Mouse (Mus musculus) hindbrain, embryonic 15.5 days (tissue): Measurements from ENCODE around the gene Fndc1. TPM values are rescaled to one million over a fixed set of nuclear protein-coding genes. Genes with fewer than 3 reads are reported as not detected.
A peak's percentile ranks its signal among the peaks of the same experiment; 100 is the strongest.

ENCODE experiments used
- ATAC-seq: fragments of 200-750 bp; cut with Nextera tagmentation; 2 replicates; pipeline ENCODE4 v1.8.0; 2017; ENCODE audit warnings: low read depth, moderate number of reproducible peaks, moderate TSS enrichment; ENCODE audit not compliant: low FRiP score
- H3K27ac ChIP-seq: fragments of 300-500 bp; sonication (generic); replicated peaks from 2 replicates; pipeline ENCODE4 v1.5.1; 2015; ENCODE audit warnings: mild to moderate bottlenecking, inconsistent platforms
- H3K27me3 ChIP-seq: fragments of 300-500 bp; sonication (generic); 2 replicates; pipeline ENCODE4 v1.6.1; 2015; ENCODE audit warnings: control low read depth, inconsistent platforms
- H3K36me3 ChIP-seq: fragments of 300-500 bp; sonication (generic); 2 replicates; pipeline ENCODE4 v1.6.1; 2015; ENCODE audit warnings: control low read depth, inconsistent platforms
- H3K4me1 ChIP-seq: fragments of 300-500 bp; sonication (generic); replicated peaks from 2 replicates; pipeline ENCODE4 v1.6.1; 2015; ENCODE audit warnings: control low read depth, inconsistent platforms
- H3K4me2 ChIP-seq: fragments of 300-500 bp; sonication (generic); 2 replicates; pipeline ENCODE4 v1.6.1; 2015; ENCODE audit warnings: moderate library complexity, mild to moderate bottlenecking, inconsistent platforms
- H3K4me3 ChIP-seq: fragments of 300-500 bp; sonication (generic); 2 replicates; pipeline ENCODE4 v1.5.1; 2015; ENCODE audit warnings: mild to moderate bottlenecking, inconsistent platforms
- H3K9ac ChIP-seq: fragments of 300-500 bp; sonication (generic); 2 replicates; pipeline ENCODE4 v1.6.1; 2015; ENCODE audit warnings: inconsistent platforms
- H3K9me3 ChIP-seq: fragments of 300-500 bp; sonication (generic); 2 replicates; pipeline ENCODE4 v1.6.1; 2016; ENCODE audit warnings: control low read depth, inconsistent platforms
- whole genome bisulfite sequencing: fragments of 180-500 bp; shearing (Covaris S2); methylation state at CpG from one replicate; pipeline ENCODE4 v1.1.7; 2015; 5-methylcytosine and 5-hydroxymethylcytosine counted together
- polyA plus RNA-seq: library from polyadenylated mRNA; unstranded; fragments of >200 nt; fragmentation: Nextera tagmentation; extraction: Ambion mirVana; gene quantifications from 2 replicates; pipeline ENCODE4 v1.2.1, GENCODE M21; 2015

Gene Fndc1
- polyA plus RNA-seq, 1 experiment from 2014 or later, result 8.2 TPM

GRCm38 (mm10) chr17:7860845-7861360 lies 33.8 kb upstream of the Fndc1 start:
- WGBS, result 57% methylated on average over 8 of the region's 8 CpGs
- Histone ChIP-seq H3K9me3 (no peaks in the 10 kb centered on the region), H3K4me3 (no peak overlapping the region), H3K4me2 (no peak overlapping the region), H3K9ac (no peak overlapping the region), H3K4me1 (no peaks in the 10 kb centered on the region), H3K27me3 (no peaks in the 10 kb centered on the region), H3K27ac (no peak overlapping the region), H3K36me3 (no peaks in the 10 kb centered on the region)
- ATAC-seq, result no peak

- ATAC-seq, result no peak
- H3K4me2 ChIP-seq, result no peak overlapping the region
- 81% methylated on average over 6 of the region's 6 CpGs for WGBS
- H3K9me3 ChIP-seq, result no peaks in the 10 kb centered on the region
- no peaks in the 10 kb centered on the region for H3K4me1 ChIP-seq
- no peak overlapping the region for H3K9ac ChIP-seq
- no peaks in the 10 kb centered on the region for H3K36me3 ChIP-seq
- no peak overlapping the region for H3K4me3 ChIP-seq
- H3K27me3 ChIP-seq, result no peaks in the 10 kb centered on the region
- H3K27ac ChIP-seq, result no peak overlapping the region
Observed at GRCm38 (mm10) chr17:7857658-7858057, 30.6 kb upstream of the Fndc1 start.

- Histone ChIP-seq H3K9ac (no peak overlapping the region), H3K27me3 (no peaks in the 10 kb centered on the region), H3K4me1 (peaks cover 2% of the 10 kb centered on the region; the same call in 1 of the 2 replicates), H3K36me3 (no peaks in the 10 kb centered on the region), H3K4me3 (no peak overlapping the region), H3K4me2 (no peak overlapping the region), H3K9me3 (no peaks in the 10 kb centered on the region), H3K27ac (no peak overlapping the region)
- WGBS, result 76% methylated on average over 8 of the region's 8 CpGs
- no peak for ATAC-seq
Observed at GRCm38 (mm10) chr17:7855851-7856250, 28.7 kb upstream of the Fndc1 start.

- peaks cover 5% of the 10 kb centered on the region; the same call in 1 of the 2 replicates for H3K4me1 ChIP-seq
- WGBS, result 43% methylated on average over 4 of the region's 4 CpGs
- H3K9ac ChIP-seq, result no peak overlapping the region
- H3K27me3 ChIP-seq, result no peaks in the 10 kb centered on the region
- no peak for ATAC-seq
- no peaks in the 10 kb centered on the region for H3K9me3 ChIP-seq
- H3K4me2 ChIP-seq, result no peak overlapping the region
- no peak overlapping the region for H3K27ac ChIP-seq
- H3K4me3 ChIP-seq, result no peak overlapping the region
- no peaks in the 10 kb centered on the region for H3K36me3 ChIP-seq
Observed at GRCm38 (mm10) chr17:7851979-7852378, 24.9 kb upstream of the Fndc1 start.

GRCm38 (mm10) chr17:7851527-7851926 lies 24.4 kb upstream of the Fndc1 start:
- Histone ChIP-seq H3K9me3 (no peaks in the 10 kb centered on the region), H3K27me3 (no peaks in the 10 kb centered on the region), H3K4me2 (no peak overlapping the region), H3K4me3 (no peak overlapping the region), H3K36me3 (no peaks in the 10 kb centered on the region), H3K27ac (no peak overlapping the region), H3K4me1 (peaks cover 5% of the 10 kb centered on the region; the same call in 1 of the 2 replicates), H3K9ac (no peak overlapping the region)
- WGBS, result 55% methylated on average over 9 of the region's 9 CpGs
- no peak for ATAC-seq

- Histone ChIP-seq H3K27me3 (no peaks in the 10 kb centered on the region), H3K36me3 (no peaks in the 10 kb centered on the region), H3K9ac (no peak overlapping the region), H3K27ac (no peak overlapping the region), H3K4me1 (peaks cover 5% of the 10 kb centered on the region; the same call in 1 of the 2 replicates), H3K9me3 (no peaks in the 10 kb centered on the region), H3K4me3 (no peak overlapping the region), H3K4me2 (no peak overlapping the region)
- ATAC-seq, result no peak
- 84% methylated on average over 6 of the region's 6 CpGs for WGBS
Observed at GRCm38 (mm10) chr17:7850246-7850645, 23.1 kb upstream of the Fndc1 start.

- H3K27ac ChIP-seq, result no peak overlapping the region
- H3K9me3 ChIP-seq, result no peaks in the 10 kb centered on the region
- H3K4me1 ChIP-seq, result 0 out of 2 replicates have a peak, but pooled peaks cover 5% of the 10 kb centered on the region
- H3K36me3 ChIP-seq, result no peaks in the 10 kb centered on the region
- no peak overlapping the region for H3K4me2 ChIP-seq
- ATAC-seq, result no peak
- no peak overlapping the region for H3K4me3 ChIP-seq
- WGBS, result 58% methylated on average over 12 of the region's 12 CpGs
- no peaks in the 10 kb centered on the region for H3K27me3 ChIP-seq
- H3K9ac ChIP-seq, result no peak overlapping the region
Observed at GRCm38 (mm10) chr17:7840505-7841290, 13.6 kb upstream of the Fndc1 start.

- Histone ChIP-seq H3K4me1 (peaks cover 10% of the 10 kb centered on the region), H3K9me3 (no peaks in the 10 kb centered on the region), H3K27ac (no peak overlapping the region), H3K4me3 (peak overlapping the region; percentile 54), H3K9ac (peak overlapping the region; percentile 57), H3K4me2 (peak overlapping the region; percentile 98), H3K27me3 (peaks cover 31% of the 10 kb centered on the region), H3K36me3 (no peaks in the 10 kb centered on the region)
- ATAC-seq, result no peak
- 8% methylated on average over 16 of the region's 16 CpGs for WGBS
Observed at GRCm38 (mm10) chr17:7827586-7827985, 484 bp upstream of the Fndc1 start.

- no peak overlapping the region for H3K4me3 ChIP-seq
- H3K27ac ChIP-seq, result no peak overlapping the region
- H3K9ac ChIP-seq, result no peak overlapping the region
- H3K4me2 ChIP-seq, result no peak overlapping the region
- no peaks in the 10 kb centered on the region for H3K36me3 ChIP-seq
- H3K4me1 ChIP-seq, result peaks cover 10% of the 10 kb centered on the region
- H3K9me3 ChIP-seq, result no peaks in the 10 kb centered on the region
- WGBS, result 64% methylated on average over 9 of the region's 9 CpGs
- ATAC-seq, result no peak
- H3K27me3 ChIP-seq, result peaks cover 31% of the 10 kb centered on the region
Observed at GRCm38 (mm10) chr17:7825416-7825815, 1.7 kb downstream of the Fndc1 start.

- no peak overlapping the region for H3K4me2 ChIP-seq
- H3K36me3 ChIP-seq, result no peaks in the 10 kb centered on the region
- H3K9ac ChIP-seq, result no peak overlapping the region
- no peak overlapping the region for H3K27ac ChIP-seq
- peaks cover under 1% of the 10 kb centered on the region for H3K4me1 ChIP-seq
- no peak overlapping the region for H3K4me3 ChIP-seq
- no peaks in the 10 kb centered on the region for H3K9me3 ChIP-seq
- ATAC-seq, result no peak
- peaks cover 15% of the 10 kb centered on the region for H3K27me3 ChIP-seq
- 32% methylated on average over 17 of the region's 17 CpGs for whole genome bisulfite sequencing
Observed at GRCm38 (mm10) chr17:7821553-7822186, 5.4 kb downstream of the Fndc1 start.

- Histone ChIP-seq H3K27ac (no peak overlapping the region), H3K4me3 (no peak overlapping the region), H3K9ac (no peak overlapping the region), H3K4me2 (no peak overlapping the region), H3K36me3 (no peaks in the 10 kb centered on the region), H3K4me1 (no peaks in the 10 kb centered on the region), H3K9me3 (no peaks in the 10 kb centered on the region), H3K27me3 (peaks cover 3% of the 10 kb centered on the region)
- no peak for ATAC-seq
- 92% methylated on average over 7 of the region's 7 CpGs for WGBS
Observed at GRCm38 (mm10) chr17:7820176-7820575, 6.9 kb downstream of the Fndc1 start.

GRCm38 (mm10) chr17:7816602-7817001 lies 10.5 kb downstream of the Fndc1 start:
- ATAC-seq, result no peak
- Histone ChIP-seq H3K4me1 (no peaks in the 10 kb centered on the region), H3K4me2 (no peak overlapping the region), H3K36me3 (no peaks in the 10 kb centered on the region), H3K9me3 (no peaks in the 10 kb centered on the region), H3K4me3 (no peak overlapping the region), H3K27ac (no peak overlapping the region), H3K27me3 (no peaks in the 10 kb centered on the region), H3K9ac (no peak overlapping the region)
- WGBS, result 76% methylated on average over 2 of the region's 2 CpGs
